Mouse (Mus musculus): ENCODE results near the gene Chil5.

GRCm38 (mm10) chr3:106014546-106014945, 18.1 kb downstream of the Chil5 start, which contains the start of gene Pifo:
- no peak for TF ChIP-seq POLR2A (IDR thresholded peaks at IDR 0.05; ENCODE audit: borderline replicate concordance, low read depth, low read length)
- TF ChIP-seq CTCF (IDR thresholded peaks at IDR 0.05; ENCODE audit: low read depth, low read length): no peak
